Mouse (Mus musculus) cortical plate, adult 2 months (tissue): ENCODE results near the gene Gm42688. TPM values are rescaled to one million over a fixed set of nuclear protein-coding genes. Genes with fewer than 3 reads are reported as not detected.
A peak's percentile ranks its signal among the peaks of the same experiment; 100 is the strongest.

Experiments
- H3K27ac ChIP-seq: fragments of 200-500 bp; 2 replicates; pipeline ENCODE4 v1.5.1; 2012; ENCODE audit warnings: low read length, control low read depth, inconsistent platforms; ENCODE audit not compliant: insufficient read depth
- H3K4me1 ChIP-seq: fragments of 200-500 bp; 2 replicates; pipeline ENCODE4 v1.6.1; 2011; ENCODE audit warnings: low read length; ENCODE audit not compliant: control insufficient read depth, insufficient read depth
- H3K4me3 ChIP-seq: fragments of 200-500 bp; 2 replicates; pipeline ENCODE4 v1.5.1; 2011; ENCODE audit warnings: mild to moderate bottlenecking, low read length, control low read depth; ENCODE audit not compliant: insufficient read depth
- CTCF ChIP-seq: fragments of 200-500 bp; IDR thresholded peaks from 2 replicates; pipeline ENCODE4 v1.5.1; 2011; ENCODE audit warnings: mild to moderate bottlenecking, control low read depth, low read length; ENCODE audit not compliant: insufficient read depth; ENCODE audit errors: extremely low read depth
- POLR2A ChIP-seq: fragments of 200-500 bp; IDR thresholded peaks from 2 replicates; pipeline ENCODE4 v1.6.1; 2011; ENCODE audit warnings: mild to moderate bottlenecking, low read length, control low read depth; ENCODE audit not compliant: insufficient read depth; ENCODE audit errors: extremely low read depth
- polyA plus RNA-seq: library from polyadenylated mRNA; depleted of rRNA; stranded (reverse); fragments of >200 nt; gene quantifications from 2 replicates; pipeline ENCODE4 v1.2.3, GENCODE M21; 2012

Gene Gm42688
- polyA plus RNA-seq, 1 experiment = 7.8 TPM

DNA sequence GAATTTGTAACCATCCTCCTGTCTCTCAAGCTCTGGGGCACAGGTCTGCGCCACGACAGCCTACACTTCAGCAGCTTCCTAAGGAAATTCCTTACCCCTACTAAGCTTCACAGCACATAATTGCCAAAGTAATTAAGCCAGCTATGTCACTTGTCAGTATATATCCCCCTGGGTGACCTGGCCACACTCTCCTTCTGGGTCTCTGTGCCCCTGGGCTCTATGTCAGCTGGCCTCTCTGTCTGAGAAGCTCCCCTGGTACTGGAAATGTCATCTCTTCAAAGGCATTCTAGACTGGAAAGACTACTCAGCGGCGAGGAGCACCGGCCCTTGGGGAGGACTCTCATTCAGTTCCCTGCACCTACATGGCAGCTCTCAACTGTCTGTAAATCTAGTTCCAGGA lies 21.5 kb downstream of the Gm42688 start:
- no peak for TF ChIP-seq CTCF
- no peak for TF ChIP-seq POLR2A
- Histone ChIP-seq H3K27ac (no peak overlapping the region), H3K4me3 (no peak overlapping the region), H3K4me1 (no peaks in the 10 kb centered on the region)

DNA sequence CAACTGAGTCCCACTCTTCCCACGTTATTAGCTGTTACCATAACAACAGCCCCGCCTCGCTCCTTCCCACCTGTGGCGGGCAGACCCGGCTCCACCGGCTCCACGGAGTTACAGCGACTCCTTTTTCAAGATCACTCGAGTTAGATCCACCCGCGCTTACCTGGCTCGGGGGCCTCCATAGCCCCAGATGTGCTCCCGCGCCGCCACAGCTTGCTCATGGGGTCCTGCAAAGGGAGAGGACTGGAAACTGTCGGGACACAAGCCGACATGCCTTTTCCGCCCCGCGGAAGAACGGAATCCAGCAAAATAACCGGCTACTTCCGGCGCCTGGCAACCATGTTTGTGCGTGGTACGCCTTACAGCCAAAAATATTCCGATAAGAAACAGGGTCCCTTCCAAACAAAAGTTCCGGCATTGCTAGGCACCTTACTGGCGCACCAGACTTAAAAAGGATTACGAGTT lies 23.5 kb downstream of the Gm42688 start:
- TF ChIP-seq CTCF = no peak
- TF ChIP-seq POLR2A = peak; percentile 72
- Histone ChIP-seq H3K4me3 (peak overlapping the region; percentile 63), H3K4me1 (no peaks in the 10 kb centered on the region), H3K27ac (no peak overlapping the region)

- TF ChIP-seq CTCF (no peak), POLR2A (no peak)
- Histone ChIP-seq H3K27ac (no peak within 1 kb of the TSS), H3K4me3 (peak within 1 kb of the TSS; percentile 63), H3K4me1 (no peaks in the 10 kb centered on the region)
Measured at GRCm38 (mm10) chr6:83125331-83125730, 23.9 kb downstream of the Gm42688 start, which contains the start of gene Ino80b. Gene Ino80b, minus strand, starts transcription at chr6:83125431.

DNA sequence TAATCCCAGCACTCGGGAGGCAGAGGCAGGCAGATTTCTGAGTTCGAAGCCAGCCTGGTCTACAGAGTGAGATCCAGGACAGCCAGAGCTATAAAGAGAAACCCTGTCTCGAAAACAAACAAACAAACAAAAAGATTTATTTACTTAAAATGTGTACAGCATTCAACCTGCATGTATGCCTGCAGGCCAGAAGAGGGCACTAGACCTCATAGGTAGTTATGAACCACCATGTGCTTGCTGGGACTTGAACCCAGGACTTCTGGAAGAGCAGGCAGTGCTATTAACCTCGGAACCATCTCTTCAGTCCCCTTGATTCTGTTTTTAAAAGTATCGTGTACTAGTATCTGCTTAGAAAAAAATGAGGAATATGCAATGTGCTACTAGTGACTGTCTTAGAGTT lies 26.0 kb downstream of the Gm42688 start:
- Histone ChIP-seq H3K27ac (no peak overlapping the region), H3K4me1 (no peaks in the 10 kb centered on the region), H3K4me3 (no peak overlapping the region)
- TF ChIP-seq CTCF (no peak), POLR2A (no peak)

DNA sequence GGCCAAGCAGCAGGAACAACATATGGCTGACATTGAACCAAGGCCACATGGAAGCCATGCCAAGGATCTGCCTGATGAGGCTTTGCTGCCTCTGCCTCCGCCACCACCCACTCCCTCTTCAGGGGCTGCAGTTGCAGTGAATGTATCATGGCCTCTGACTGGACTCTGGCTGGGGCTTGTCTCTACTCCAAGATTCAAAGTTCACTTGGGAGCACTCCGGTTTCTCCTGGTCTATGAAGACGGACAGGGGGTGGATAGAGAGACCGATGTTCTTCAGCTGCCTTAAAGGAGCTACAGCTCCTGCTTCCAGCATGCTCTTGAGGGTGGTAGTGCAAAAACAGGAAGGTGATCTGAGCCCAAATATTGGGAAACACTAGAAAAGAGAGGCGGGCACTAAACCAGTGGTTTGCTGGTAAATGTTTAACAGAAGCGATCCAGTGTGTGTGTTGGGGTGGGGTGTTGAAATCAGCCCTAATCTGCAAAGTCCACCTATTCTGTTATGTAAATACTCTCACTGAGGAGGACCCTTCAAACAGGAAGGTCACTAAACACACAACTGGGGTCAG lies 30.1 kb downstream of the Gm42688 start:
- no peak overlapping the region for H3K4me3 ChIP-seq
- no peak for TF ChIP-seq CTCF
- TF ChIP-seq POLR2A = no peak
- H3K4me1 ChIP-seq = no peaks in the 10 kb centered on the region
- no peak overlapping the region for H3K27ac ChIP-seq

DNA sequence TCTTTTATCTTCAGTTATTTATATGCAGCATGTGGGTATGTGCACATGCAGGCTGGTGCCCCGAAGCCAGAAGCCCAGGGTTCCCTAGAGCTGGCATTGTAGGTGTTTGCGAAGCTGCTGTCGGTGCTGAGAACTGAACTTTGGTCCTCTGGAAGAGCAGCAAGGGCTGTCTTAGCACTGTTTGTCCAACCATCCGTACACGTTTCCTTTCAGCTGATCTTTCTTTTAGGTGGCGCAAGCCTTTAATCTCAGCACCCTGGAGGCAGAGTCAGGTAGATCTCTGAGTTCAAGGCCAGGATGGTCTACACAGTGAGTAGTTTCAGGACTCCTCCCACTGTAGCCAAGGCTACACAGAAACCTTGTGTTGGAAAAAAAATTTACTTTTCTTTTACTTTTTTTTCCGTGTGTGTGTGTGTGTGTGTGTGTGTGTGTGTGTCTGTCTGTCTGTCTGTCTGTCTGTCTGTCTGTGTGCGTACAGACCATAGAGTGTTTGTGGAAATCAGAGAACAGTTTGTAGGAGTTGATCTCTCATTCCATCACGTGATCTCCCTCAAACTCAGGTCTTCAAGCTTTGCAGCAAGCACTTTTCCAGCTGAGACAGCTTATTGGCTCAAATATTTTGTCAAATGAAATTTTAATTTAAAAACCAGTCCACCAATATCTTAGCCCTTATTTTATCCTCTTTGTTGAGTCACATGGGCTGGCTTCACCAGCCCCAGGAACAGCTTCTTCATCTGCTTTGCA lies 30.9 kb downstream of the Gm42688 start:
- Histone ChIP-seq H3K4me3 (no peak overlapping the region), H3K4me1 (no peaks in the 10 kb centered on the region), H3K27ac (no peak overlapping the region)
- no peak for TF ChIP-seq CTCF
- TF ChIP-seq POLR2A = no peak

GRCm38 (mm10) chr6:83134226-83134625 lies 32.8 kb downstream of the Gm42688 start:
- Histone ChIP-seq H3K4me3 (no peak overlapping the region), H3K4me1 (no peaks in the 10 kb centered on the region), H3K27ac (no peak overlapping the region)
- TF ChIP-seq CTCF = no peak
- no peak for TF ChIP-seq POLR2A

GRCm38 (mm10) chr6:83134951-83135513 lies 33.6 kb downstream of the Gm42688 start, which contains the start of gene Rtkn:
Gene Rtkn, plus strand, starts transcription at chr6:83135463.
- TF ChIP-seq POLR2A (no peak), CTCF (no peak)
- Histone ChIP-seq H3K4me3 (peak within 1 kb of the TSS; percentile 54), H3K27ac (peak within 1 kb of the TSS; percentile 89), H3K4me1 (no peaks in the 10 kb centered on the region)

DNA sequence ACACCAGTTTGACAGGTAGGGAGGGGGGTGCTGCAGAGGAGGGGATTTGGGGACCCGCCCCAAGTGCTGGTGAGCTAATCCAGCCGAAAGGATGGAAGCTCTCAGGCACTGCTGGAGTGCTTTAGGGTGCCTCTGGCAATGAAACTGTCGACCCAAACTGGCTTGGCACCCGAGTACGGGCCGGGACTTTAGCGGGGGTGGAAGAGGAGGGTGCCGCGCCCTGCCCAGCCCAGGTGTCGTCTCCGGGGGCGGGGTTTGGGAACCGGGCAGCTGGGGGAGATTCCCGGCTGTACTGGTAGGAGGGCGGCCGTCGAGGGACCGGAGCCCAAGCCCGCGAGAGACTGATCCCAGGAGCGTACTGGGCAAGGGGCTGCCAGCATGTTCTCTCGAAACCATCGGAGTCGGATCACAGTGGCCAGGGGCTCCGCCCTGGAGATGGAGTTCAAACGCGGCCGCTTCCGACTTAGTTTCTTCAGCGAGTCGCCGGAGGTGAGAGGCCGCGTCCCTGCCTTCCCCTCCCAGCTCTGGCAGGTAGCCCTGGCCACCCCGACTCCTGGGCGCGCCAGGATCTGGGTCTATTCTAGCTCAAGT lies 34.2 kb downstream of the Gm42688 start:
- TF ChIP-seq CTCF (no peak), POLR2A (no peak)
- peak overlapping the region; percentile 54 for H3K4me3 ChIP-seq
- H3K27ac ChIP-seq = peak overlapping the region; percentile 89
- H3K4me1 ChIP-seq = no peaks in the 10 kb centered on the region
